Mouse (Mus musculus) heart, adult 8-10 months (tissue): ENCODE measurements around the gene Cfap57. TPM values are rescaled to one million over a fixed set of nuclear protein-coding genes. Genes with fewer than 3 reads are reported as not detected.
A peak's percentile ranks its signal among the peaks of the same experiment; 100 is the strongest.
"Not testable (repeated sequence)": the region's sequence is repeated elsewhere in the genome, so short reads cannot be mapped to it uniquely, and the experiment has no call there.

Experiments used
- DNase-seq: peaks from one replicate; pipeline ENCODE4 v3.0.0; 2022; ENCODE audit warnings: low spot score
- total RNA-seq, 4 experiments: library from RNA; stranded (reverse); gene quantifications; 2 replicates each; pipeline ENCODE4 v1.2.4; 2022

Cfap57 gene
- total RNA-seq, 4 experiments from 2014 or later, result 0.06 TPM; not detected in 3

GRCm38 (mm10) chr4:118564062-118564925 lies 56.3 kb downstream of the Cfap57 start:
- DNase-seq, result no peak

GRCm38 (mm10) chr4:118553039-118553649 lies 67.4 kb downstream of the Cfap57 start:
- DNase-seq, result no peak

GRCm38 (mm10) chr4:118548130-118548480 lies 72.5 kb downstream of the Cfap57 start:
- not testable (repeated sequence) for DNase-seq

GRCm38 (mm10) chr4:118547424-118548129 lies 73.0 kb downstream of the Cfap57 start:
- peak; percentile 46 for DNase-seq

- DNase-seq, result no peak
Observed at GRCm38 (mm10) chr4:118544441-118545127, 76.0 kb downstream of the Cfap57 start.

GRCm38 (mm10) chr4:118543592-118544260 lies 76.9 kb downstream of the Cfap57 start, which contains the start of gene Tmem125:
Gene Tmem125 (minus strand): TSS chr4:118544044.
- DNase-seq, result no peak

GRCm38 (mm10) chr4:118543158-118543530 lies 77.4 kb downstream of the Cfap57 start:
- DNase-seq, result no peak

- no peak for DNase-seq
Observed at GRCm38 (mm10) chr4:118542510-118543157, 77.9 kb downstream of the Cfap57 start.

GRCm38 (mm10) chr4:118539904-118540303 lies 80.7 kb downstream of the Cfap57 start:
- DNase-seq, result no peak

GRCm38 (mm10) chr4:118537801-118538200 lies 82.8 kb downstream of the Cfap57 start:
- no peak for DNase-seq

GRCm38 (mm10) chr4:118535610-118536009 lies 85.0 kb downstream of the Cfap57 start:
- no peak for DNase-seq

GRCm38 (mm10) chr4:118533605-118534004 lies 87.0 kb downstream of the Cfap57 start:
- no peak for DNase-seq

- no peak for DNase-seq
Observed at GRCm38 (mm10) chr4:118533156-118533555, 87.4 kb downstream of the Cfap57 start.

GRCm38 (mm10) chr4:118532663-118533062 lies 87.9 kb downstream of the Cfap57 start:
- no peak for DNase-seq

GRCm38 (mm10) chr4:118527720-118528119 lies 92.9 kb downstream of the Cfap57 start:
- DNase-seq, result no peak

GRCm38 (mm10) chr4:118527335-118527681 lies 93.3 kb downstream of the Cfap57 start:
- no peak for DNase-seq

- no peak for DNase-seq
Observed at GRCm38 (mm10) chr4:118526408-118527334, 93.9 kb downstream of the Cfap57 start, which contains the start of gene 2610528J11Rik. Gene 2610528J11Rik (plus strand): TSS chr4:118526999.

GRCm38 (mm10) chr4:118525779-118526178 lies 94.8 kb downstream of the Cfap57 start:
- DNase-seq, result no peak

- no peak for DNase-seq
Observed at GRCm38 (mm10) chr4:118523976-118524375, 96.6 kb downstream of the Cfap57 start.

- DNase-seq, result no peak
Observed at GRCm38 (mm10) chr4:118522248-118522647, 98.3 kb downstream of the Cfap57 start.
